Mouse (Mus musculus): Measurements from ENCODE around the gene Unc13a.

- TF ChIP-seq CTCF (IDR thresholded peaks at IDR 0.05; ENCODE audit: low read depth, low read length), result no peak
- no peak for TF ChIP-seq POLR2A (IDR thresholded peaks at IDR 0.05; ENCODE audit: insufficient read depth, low read length)
These were observed 97.1 kb downstream of the Unc13a start for GRCm38 (mm10) chr8:71574426-71574825.
